Mouse (Mus musculus) midbrain, embryonic 13.5 days (tissue): ENCODE data around the gene Erc2. TPM values are rescaled to one million over a fixed set of nuclear protein-coding genes. Genes with fewer than 3 reads are reported as not detected.
A peak's percentile ranks its signal among the peaks of the same experiment; 100 is the strongest.

Source experiments
- ATAC-seq: fragments of 200-750 bp; cut with Nextera tagmentation; 2 replicates; pipeline ENCODE4 v1.8.0; 2017; ENCODE audit warnings: mild to moderate bottlenecking, moderate TSS enrichment, moderate library complexity
- H3K27ac ChIP-seq: fragments of 300-500 bp; sonication (generic); 2 replicates; pipeline ENCODE4 v1.5.1; 2015; ENCODE audit warnings: inconsistent platforms, mild to moderate bottlenecking, moderate library complexity
- H3K27me3 ChIP-seq: fragments of 300-500 bp; sonication (generic); 2 replicates; pipeline ENCODE4 v1.6.1; 2015; ENCODE audit warnings: mild to moderate bottlenecking, inconsistent platforms
- H3K36me3 ChIP-seq: fragments of 300-500 bp; sonication (generic); 2 replicates; pipeline ENCODE4 v1.6.1; 2015; ENCODE audit warnings: mild to moderate bottlenecking, inconsistent platforms
- H3K4me1 ChIP-seq: fragments of 300-500 bp; sonication (generic); replicated peaks from 2 replicates; pipeline ENCODE4 v1.6.1; 2015; ENCODE audit warnings: inconsistent platforms
- H3K4me2 ChIP-seq: fragments of 300-500 bp; sonication (generic); replicated peaks from 2 replicates; pipeline ENCODE4 v1.6.1; 2015; ENCODE audit warnings: moderate library complexity, mild to moderate bottlenecking, inconsistent platforms
- H3K4me3 ChIP-seq: fragments of 300-500 bp; sonication (generic); replicated peaks from 2 replicates; pipeline ENCODE4 v1.5.1; 2015; ENCODE audit warnings: mild to moderate bottlenecking, inconsistent platforms
- H3K9ac ChIP-seq: fragments of 300-500 bp; sonication (generic); replicated peaks from 2 replicates; pipeline ENCODE4 v1.6.1; 2015; ENCODE audit warnings: mild to moderate bottlenecking, inconsistent platforms
- H3K9me3 ChIP-seq: fragments of 300-500 bp; sonication (generic); 2 replicates; pipeline ENCODE4 v1.6.1; 2016; ENCODE audit warnings: mild to moderate bottlenecking, inconsistent platforms
- WGBS: fragments of 180-500 bp; shearing (Covaris S2); methylation state at CpG from one replicate; pipeline ENCODE4 v1.1.7; 2015; 5-methylcytosine and 5-hydroxymethylcytosine counted together
- polyA plus RNA-seq: library from polyadenylated mRNA; unstranded; fragments of >200 nt; fragmentation: Nextera tagmentation; extraction: Ambion mirVana; gene quantifications from 2 replicates; pipeline ENCODE4 v1.2.1, GENCODE M21; 2015

Gene Erc2
- polyA plus RNA-seq, 1 experiment from 2014 or later, result 79.0 TPM

DNA sequence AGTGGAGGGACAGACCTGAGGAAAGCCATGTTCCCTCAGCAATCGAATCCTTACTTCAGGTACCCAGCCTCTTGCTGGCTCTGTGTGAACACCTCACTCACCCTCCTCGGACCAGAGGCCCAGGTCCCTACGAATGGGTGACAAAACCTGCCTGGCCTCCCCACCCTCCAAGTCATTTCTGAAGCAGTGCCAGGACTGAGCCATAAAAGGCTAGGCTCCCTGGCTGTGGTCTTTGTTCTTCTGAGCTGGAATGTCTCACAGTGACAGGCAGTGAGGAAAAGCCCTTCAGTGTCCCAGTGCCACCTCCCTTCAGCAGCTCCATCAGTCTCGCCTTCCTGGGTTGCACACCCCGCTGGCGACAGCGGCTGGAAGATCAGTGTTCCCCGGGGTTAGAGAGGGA lies 794.8 kb downstream of the Erc2 start:
- H3K36me3 ChIP-seq, result no peaks in the 10 kb centered on the region

DNA sequence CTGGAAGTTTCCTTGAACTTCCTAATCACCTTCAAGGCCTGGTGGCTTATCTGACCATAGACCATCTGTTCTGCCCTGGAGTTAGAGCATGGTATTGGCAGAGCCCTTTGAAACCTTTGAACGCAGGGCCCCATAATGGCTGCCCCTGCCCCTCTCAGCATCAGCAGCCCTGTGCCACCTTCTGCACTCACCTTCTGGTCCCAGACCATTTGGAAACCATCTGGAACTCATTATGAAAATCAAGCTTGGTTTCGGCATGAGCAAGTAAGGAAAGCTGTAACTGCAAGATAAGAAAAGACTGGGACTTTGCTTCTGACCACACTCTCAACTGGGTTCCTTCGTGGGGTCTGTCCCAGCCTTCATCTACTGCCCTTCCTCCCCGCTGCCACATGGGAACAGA lies 796.3 kb downstream of the Erc2 start:
- Histone ChIP-seq H3K4me1 (peaks cover 7% of the 10 kb centered on the region; the same call in 1 of the 2 replicates), H3K36me3 (no peaks in the 10 kb centered on the region), H3K9me3 (no peaks in the 10 kb centered on the region), H3K27me3 (no peaks in the 10 kb centered on the region), H3K27ac (no peak overlapping the region), H3K4me2 (no peak overlapping the region), H3K9ac (no peak overlapping the region), H3K4me3 (no peak overlapping the region)
- 89% methylated on average over 4 of the region's 4 CpGs for WGBS
- ATAC-seq, result no peak

More for the DNA sequence above, 794.8 kb downstream of the Erc2 start:
- Histone ChIP-seq H3K27me3 (no peaks in the 10 kb centered on the region), H3K9ac (no peak overlapping the region), H3K27ac (no peak overlapping the region), H3K4me2 (no peak overlapping the region), H3K9me3 (no peaks in the 10 kb centered on the region), H3K4me3 (no peak overlapping the region), H3K4me1 (peaks cover 7% of the 10 kb centered on the region; the same call in 1 of the 2 replicates)
- WGBS, result 19% methylated on average over 8 of the region's 8 CpGs
- ATAC-seq, result no peak

DNA sequence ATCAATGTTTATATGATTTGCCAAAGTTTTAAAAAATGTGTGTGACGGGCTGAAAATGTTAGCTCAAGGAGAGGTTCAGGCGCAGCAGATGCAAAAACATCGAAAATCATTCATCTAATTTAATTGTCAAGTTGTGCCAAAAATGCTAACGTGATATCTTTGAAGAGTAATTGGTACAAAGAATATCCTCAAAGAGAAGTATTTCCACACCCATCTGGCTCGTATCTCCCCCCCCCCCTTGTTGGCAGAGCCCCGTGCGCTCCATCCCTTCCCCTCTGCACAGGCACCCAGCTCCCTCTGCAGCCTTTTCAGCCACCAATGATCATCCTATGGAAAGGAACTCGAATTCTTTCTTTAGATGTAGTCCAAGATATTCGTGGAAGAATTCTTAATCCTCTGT lies 797.0 kb downstream of the Erc2 start:
- WGBS, result 76% methylated on average over 9 of the region's 9 CpGs
- H3K4me2 ChIP-seq, result no peak overlapping the region
- no peak overlapping the region for H3K9ac ChIP-seq
- H3K4me3 ChIP-seq, result no peak overlapping the region
- no peaks in the 10 kb centered on the region for H3K27me3 ChIP-seq
- H3K27ac ChIP-seq, result no peak overlapping the region
- ATAC-seq, result no peak
- no peaks in the 10 kb centered on the region for H3K9me3 ChIP-seq
- no peaks in the 10 kb centered on the region for H3K36me3 ChIP-seq
- peaks cover 7% of the 10 kb centered on the region; the same call in 1 of the 2 replicates for H3K4me1 ChIP-seq

DNA sequence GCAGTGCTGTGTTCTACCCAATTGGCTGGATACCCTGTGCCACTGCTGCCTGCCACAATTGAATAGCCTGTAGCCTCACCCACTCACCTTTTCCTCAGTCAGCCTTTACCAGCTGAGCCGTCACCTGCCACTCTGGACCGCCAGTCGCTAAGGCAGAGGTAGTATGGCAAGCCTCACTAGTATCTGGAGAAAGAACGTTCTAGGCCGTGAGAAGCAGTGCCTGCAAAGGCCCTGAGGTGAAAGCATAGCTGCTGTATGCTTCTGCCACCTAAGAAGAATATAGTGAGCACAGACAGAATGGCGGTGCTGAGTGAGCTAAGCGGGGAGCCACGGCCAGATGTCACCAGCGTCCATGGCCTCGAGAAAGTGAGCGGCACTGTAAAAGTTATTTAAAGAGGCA lies 798.4 kb downstream of the Erc2 start:
- no peak overlapping the region for H3K27ac ChIP-seq
- peaks cover 7% of the 10 kb centered on the region; the same call in 1 of the 2 replicates for H3K4me1 ChIP-seq
- H3K4me3 ChIP-seq, result no peak overlapping the region
- no peaks in the 10 kb centered on the region for H3K27me3 ChIP-seq
- H3K36me3 ChIP-seq, result no peaks in the 10 kb centered on the region
- ATAC-seq, result no peak
- H3K9ac ChIP-seq, result no peak overlapping the region
- H3K9me3 ChIP-seq, result no peaks in the 10 kb centered on the region
- H3K4me2 ChIP-seq, result no peak overlapping the region
- 88% methylated on average over 11 of the region's 11 CpGs for WGBS

DNA sequence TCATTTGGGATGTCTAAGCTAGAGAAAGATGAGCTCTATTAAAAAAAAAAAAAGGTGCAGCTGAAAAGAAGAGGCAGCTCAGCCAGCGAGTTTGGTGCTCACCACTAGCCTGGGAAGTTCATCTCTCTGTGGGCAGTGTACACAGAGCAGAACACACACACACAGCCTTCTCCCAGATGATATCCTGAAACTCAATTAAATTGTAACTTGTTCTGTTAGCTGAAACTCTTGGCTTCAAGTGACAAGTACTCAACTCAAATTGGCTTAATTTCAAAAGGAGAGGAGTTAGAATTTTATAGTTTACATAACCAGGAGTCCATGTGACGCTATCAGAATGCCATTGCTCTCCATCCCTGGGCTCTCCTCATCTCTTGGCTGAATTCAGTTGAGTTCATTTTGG lies 804.4 kb downstream of the Erc2 start:
- Histone ChIP-seq H3K4me3 (no peak overlapping the region), H3K4me1 (no peaks in the 10 kb centered on the region), H3K4me2 (no peak overlapping the region), H3K36me3 (no peaks in the 10 kb centered on the region), H3K27me3 (no peaks in the 10 kb centered on the region), H3K9ac (no peak overlapping the region), H3K9me3 (no peaks in the 10 kb centered on the region), H3K27ac (no peak overlapping the region)
- 72% methylated on average over 2 of the region's 2 CpGs for WGBS
- ATAC-seq, result no peak

DNA sequence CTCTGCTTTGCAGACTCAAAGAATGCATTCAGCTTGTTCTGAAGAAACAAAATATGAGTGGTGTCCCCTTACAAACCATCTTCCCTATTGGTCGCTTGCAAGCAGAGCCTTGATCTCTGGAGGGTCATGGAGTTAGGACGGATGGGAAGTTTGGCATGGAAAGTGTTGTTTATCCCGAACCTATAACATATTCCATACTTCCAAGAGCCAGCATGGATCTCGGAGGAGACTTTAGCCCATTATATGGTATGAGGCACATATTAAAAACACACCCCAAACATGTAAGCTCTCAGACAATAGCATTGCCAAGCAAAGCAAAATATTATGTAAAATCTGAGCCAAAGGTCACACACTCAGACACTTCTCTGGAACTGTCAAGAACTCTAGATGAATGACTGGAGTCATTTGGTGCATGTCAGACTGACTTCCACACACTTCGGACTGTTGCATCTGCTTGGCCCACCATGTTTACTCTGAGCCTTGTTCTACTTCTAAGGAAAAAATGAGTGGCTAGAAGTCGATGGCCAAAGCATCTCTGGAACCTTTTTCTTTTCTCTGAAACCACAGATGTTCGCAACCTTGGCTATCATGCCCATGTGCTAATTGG lies 809.6 kb downstream of the Erc2 start:
- no peak overlapping the region for H3K27ac ChIP-seq
- H3K4me1 ChIP-seq, result no peaks in the 10 kb centered on the region
- 91% methylated on average over 7 of the region's 7 CpGs for WGBS
- H3K9ac ChIP-seq, result no peak overlapping the region
- H3K4me3 ChIP-seq, result no peak overlapping the region
- no peaks in the 10 kb centered on the region for H3K27me3 ChIP-seq
- no peaks in the 10 kb centered on the region for H3K36me3 ChIP-seq
- H3K9me3 ChIP-seq, result no peaks in the 10 kb centered on the region
- H3K4me2 ChIP-seq, result no peak overlapping the region
- ATAC-seq, result no peak

DNA sequence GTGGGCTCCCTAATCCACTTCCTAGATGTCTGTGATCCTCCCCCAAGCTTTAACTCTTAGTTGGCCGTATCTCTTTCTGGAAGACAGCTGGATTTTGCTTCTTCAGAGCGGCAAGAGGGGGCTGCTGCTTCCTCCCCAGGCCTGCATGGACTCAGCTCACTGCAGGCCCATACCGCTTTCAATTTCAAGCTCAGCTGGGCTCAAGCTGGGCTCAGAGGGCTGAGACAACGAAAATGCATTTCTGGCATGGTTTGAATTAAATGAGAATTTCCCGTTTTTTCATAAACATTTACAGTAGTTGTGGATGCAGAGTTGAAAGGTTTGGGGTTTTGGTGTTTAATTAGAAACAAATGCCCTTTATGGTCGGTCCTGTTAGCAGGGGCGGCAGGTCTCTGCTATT lies 812.8 kb downstream of the Erc2 start:
- WGBS, result 77% methylated on average over 7 of the region's 7 CpGs
- no peaks in the 10 kb centered on the region for H3K4me1 ChIP-seq

DNA sequence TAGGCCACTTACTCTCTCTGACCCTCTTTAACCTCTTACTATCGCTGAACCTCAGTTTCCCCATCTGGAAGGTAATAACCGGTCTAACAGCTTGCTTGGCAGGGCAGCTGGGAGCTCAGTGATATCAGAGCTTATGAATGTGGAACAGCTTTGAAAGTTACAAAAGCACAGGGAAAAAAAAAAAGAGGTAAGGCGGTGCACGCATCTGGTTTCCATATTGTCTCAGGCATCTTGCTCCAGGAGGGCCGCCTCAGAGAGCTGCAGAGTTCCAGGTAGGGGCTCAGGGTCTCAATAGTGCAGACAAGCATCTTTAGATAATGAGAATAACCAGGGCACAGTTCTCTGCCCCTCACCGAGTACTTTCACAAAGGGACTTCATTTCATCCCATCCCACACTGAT lies 816.9 kb downstream of the Erc2 start:
- Histone ChIP-seq H3K9me3 (no peaks in the 10 kb centered on the region), H3K27me3 (peaks cover 24% of the 10 kb centered on the region), H3K27ac (no peak overlapping the region), H3K4me1 (peaks cover 7% of the 10 kb centered on the region; the same call in 1 of the 2 replicates), H3K4me2 (no peak overlapping the region), H3K4me3 (no peak overlapping the region), H3K9ac (no peak overlapping the region), H3K36me3 (no peaks in the 10 kb centered on the region)
- ATAC-seq, result no peak
- WGBS, result 86% methylated on average over 6 of the region's 6 CpGs

More for the DNA sequence above, 812.8 kb downstream of the Erc2 start:
- Histone ChIP-seq H3K27ac (no peak overlapping the region), H3K4me3 (no peak overlapping the region), H3K27me3 (no peaks in the 10 kb centered on the region; the same call in 1 of the 2 replicates), H3K9ac (no peak overlapping the region), H3K9me3 (no peaks in the 10 kb centered on the region), H3K36me3 (no peaks in the 10 kb centered on the region), H3K4me2 (no peak overlapping the region)
- no peak for ATAC-seq

DNA sequence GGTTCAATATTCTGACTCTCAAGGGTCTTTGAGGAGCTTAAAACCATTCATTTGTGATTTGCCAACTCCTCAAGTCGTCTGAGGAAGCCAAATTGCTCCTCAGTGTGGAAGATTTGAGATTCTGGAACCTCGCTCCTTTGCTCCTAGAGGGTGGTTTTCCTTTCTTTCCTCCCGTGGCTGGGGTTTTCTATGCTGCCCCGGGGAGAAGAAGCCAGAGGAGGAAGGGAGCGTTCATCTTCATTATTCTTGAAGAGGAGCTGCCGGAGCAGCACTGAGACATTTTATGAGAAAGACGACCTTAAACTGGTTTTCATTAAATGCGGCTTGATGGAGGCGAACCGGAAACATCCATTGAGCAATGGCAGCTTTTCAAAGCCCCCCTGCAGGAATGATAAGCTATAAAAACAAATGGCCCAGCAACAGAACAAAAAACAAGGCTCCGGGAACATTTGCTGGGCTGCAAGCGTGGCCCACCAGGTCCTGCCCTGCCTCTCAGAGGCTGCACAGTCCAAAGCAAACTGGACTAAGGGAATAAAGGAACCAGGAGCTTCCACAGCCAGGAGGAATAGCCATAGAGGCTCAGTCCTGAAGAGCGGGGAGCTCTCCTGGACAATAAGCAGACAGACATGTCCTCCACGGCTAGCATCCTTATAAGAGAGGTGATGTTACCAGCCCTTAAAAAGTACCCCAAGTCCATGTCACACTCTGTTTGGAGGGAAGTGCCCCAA lies 819.2 kb downstream of the Erc2 start:
- H3K4me3 ChIP-seq, result no peak overlapping the region
- no peaks in the 10 kb centered on the region; the same call in 1 of the 2 replicates for H3K36me3 ChIP-seq
- H3K4me1 ChIP-seq, result peaks cover 7% of the 10 kb centered on the region; the same call in 1 of the 2 replicates
- ATAC-seq, result no peak
- H3K9me3 ChIP-seq, result no peaks in the 10 kb centered on the region
- peaks cover 35% of the 10 kb centered on the region for H3K27me3 ChIP-seq
- no peak overlapping the region for H3K4me2 ChIP-seq
- peak overlapping the region; percentile 3; the same call in 1 of the 2 replicates for H3K27ac ChIP-seq
- 26% methylated on average over 14 of the region's 14 CpGs for WGBS
- H3K9ac ChIP-seq, result no peak overlapping the region

DNA sequence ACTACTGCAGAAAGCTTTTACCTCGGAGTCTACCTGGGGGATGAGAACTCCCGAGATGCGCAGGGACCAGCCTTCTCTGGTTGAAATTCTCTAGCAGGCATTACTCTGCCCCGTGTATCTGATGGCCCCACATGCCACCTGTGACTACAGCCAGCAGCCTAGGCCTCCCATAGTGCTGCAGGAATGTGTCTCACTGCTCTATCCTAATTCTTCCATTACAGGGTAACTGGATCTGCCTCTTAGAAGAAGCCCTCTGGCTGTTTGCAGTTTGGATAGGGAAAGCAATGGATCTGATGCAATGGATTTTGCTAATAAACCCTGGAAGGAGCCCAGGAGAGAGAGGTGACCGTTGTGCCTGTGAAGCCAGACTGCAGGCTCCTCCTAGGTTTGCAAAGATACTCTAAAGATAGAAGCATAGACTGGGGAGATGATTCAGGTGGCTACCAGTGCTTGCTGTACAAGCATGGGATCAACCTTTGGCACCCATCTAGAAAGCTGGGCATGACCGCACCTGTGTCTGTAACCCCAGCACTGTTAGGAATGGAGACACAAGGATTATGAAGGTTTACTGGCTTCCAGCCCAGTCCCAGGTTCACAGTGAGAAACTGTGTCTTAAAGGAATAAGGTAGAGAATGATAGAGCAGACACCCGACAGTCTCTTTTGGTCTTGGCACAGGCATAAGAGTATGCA lies 821.2 kb downstream of the Erc2 start:
- no peak overlapping the region for H3K27ac ChIP-seq
- H3K27me3 ChIP-seq, result peaks cover 39% of the 10 kb centered on the region
- peaks cover 8% of the 10 kb centered on the region for H3K4me1 ChIP-seq
- H3K9me3 ChIP-seq, result no peaks in the 10 kb centered on the region
- no peak for ATAC-seq
- peaks cover 2% of the 10 kb centered on the region; the same call in 1 of the 2 replicates for H3K36me3 ChIP-seq
- no peak overlapping the region for H3K4me2 ChIP-seq
- H3K4me3 ChIP-seq, result no peak overlapping the region
- WGBS, result 86% methylated on average over 7 of the region's 7 CpGs
- no peak overlapping the region for H3K9ac ChIP-seq

DNA sequence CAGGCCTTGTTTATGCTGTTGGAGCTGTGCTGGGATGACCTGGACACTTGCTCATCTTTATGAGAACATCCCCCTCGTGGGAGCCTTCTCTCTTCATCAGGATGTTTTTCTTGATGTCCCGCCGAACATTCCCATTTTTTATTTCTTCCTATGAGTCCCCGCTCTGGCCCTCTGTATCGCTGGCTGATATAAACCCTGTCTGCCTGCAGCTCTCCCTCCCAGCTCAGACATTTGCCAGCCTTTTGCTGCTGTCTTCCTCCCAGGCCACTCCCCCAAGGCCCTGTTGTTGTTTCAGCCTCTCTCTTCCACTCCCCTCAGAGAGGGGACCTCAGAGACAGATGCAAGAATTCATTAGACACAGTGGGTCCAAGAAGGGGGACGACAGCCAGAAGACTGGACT lies 823.5 kb downstream of the Erc2 start:
- WGBS, result 77% methylated on average over 6 of the region's 6 CpGs
- H3K4me3 ChIP-seq, result no peak overlapping the region
- H3K27ac ChIP-seq, result no peak overlapping the region
- no peaks in the 10 kb centered on the region for H3K9me3 ChIP-seq
- peaks cover 36% of the 10 kb centered on the region for H3K27me3 ChIP-seq
- H3K36me3 ChIP-seq, result peaks cover 2% of the 10 kb centered on the region; the same call in 1 of the 2 replicates
- no peak overlapping the region for H3K9ac ChIP-seq
- no peak overlapping the region for H3K4me2 ChIP-seq
- peaks cover 28% of the 10 kb centered on the region for H3K4me1 ChIP-seq
- no peak for ATAC-seq

DNA sequence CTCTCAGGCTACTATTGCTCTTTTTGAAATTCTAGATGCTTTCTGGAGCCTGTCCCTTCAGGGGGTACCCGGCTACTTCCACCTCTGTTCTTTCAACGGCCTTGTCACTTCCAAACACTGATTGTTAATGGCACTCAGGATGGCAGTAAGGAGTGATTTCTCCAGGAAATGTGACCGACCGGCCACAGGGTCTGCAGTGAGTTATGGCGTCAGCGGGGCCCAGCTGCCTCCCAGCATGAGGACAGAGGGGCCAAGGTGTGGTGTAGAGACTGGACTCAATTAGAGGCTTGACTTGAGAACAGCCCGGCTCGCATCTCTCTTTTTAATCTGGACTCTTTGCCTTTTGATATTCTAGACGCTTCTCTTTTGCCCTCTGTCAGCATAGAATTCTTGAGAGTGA lies 829.5 kb downstream of the Erc2 start:
- H3K4me3 ChIP-seq, result no peak overlapping the region
- H3K4me1 ChIP-seq, result peaks cover 32% of the 10 kb centered on the region
- no peaks in the 10 kb centered on the region; the same call in 1 of the 2 replicates for H3K9me3 ChIP-seq
- H3K27ac ChIP-seq, result peak overlapping the region; percentile 79; the same call in 1 of the 2 replicates
- H3K4me2 ChIP-seq, result no peak overlapping the region
- H3K27me3 ChIP-seq, result peaks cover 14% of the 10 kb centered on the region
- WGBS, result 58% methylated on average over 9 of the region's 9 CpGs
- no peak overlapping the region for H3K9ac ChIP-seq
- no peak for ATAC-seq
- no peaks in the 10 kb centered on the region for H3K36me3 ChIP-seq
